Mouse (Mus musculus) inflammation-experienced regulatory T-cells, adult 6 months (primary cell): ENCODE measurements around the gene Ap1m2. TPM values are rescaled to one million over a fixed set of nuclear protein-coding genes. Genes with fewer than 3 reads are reported as not detected.
"Not testable (repeated sequence)": the region's sequence is repeated elsewhere in the genome, so short reads cannot be mapped to it uniquely, and the experiment has no call there.

Experiments
- ATAC-seq: one replicate; pipeline ENCODE4 v1.8.0; 2017
- polyA plus RNA-seq, 3 experiments: library from polyadenylated mRNA; unstranded; fragments of 100-300 nt; shearing (Covaris generic); gene quantifications; one replicate each; pipeline ENCODE4 v1.2.1; 2017

The Ap1m2 gene
- polyA plus RNA-seq, 3 experiments from 2014 or later: 0.36 to 1.0 (median 0.42) TPM

- no peak for ATAC-seq
Observed at GRCm38 (mm10) chr9:21327569-21327968, 15.4 kb upstream of the Ap1m2 start.

GRCm38 (mm10) chr9:21324269-21324668, 12.1 kb upstream of the Ap1m2 start:
- ATAC-seq: no peak

DNA sequence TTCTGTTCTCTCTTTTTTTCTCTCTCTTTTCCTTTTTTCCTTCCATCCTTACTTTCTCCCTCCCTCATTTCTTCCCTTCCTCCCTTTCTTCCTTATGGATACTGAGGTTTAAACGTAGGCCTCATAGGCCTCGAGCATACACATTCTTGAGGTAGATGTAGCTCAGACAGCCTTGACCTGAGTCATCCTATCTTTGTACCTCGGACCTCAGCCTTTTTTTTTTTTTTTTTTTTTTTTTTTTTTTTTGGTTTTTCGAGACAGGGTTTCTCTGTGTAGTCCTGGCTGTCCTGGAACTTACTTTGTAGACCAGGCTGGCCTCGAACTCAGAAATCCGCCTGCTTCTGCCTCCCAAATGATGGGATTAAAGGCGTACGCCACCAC, 10.8 kb upstream of the Ap1m2 start:
- not testable (repeated sequence) for ATAC-seq

DNA sequence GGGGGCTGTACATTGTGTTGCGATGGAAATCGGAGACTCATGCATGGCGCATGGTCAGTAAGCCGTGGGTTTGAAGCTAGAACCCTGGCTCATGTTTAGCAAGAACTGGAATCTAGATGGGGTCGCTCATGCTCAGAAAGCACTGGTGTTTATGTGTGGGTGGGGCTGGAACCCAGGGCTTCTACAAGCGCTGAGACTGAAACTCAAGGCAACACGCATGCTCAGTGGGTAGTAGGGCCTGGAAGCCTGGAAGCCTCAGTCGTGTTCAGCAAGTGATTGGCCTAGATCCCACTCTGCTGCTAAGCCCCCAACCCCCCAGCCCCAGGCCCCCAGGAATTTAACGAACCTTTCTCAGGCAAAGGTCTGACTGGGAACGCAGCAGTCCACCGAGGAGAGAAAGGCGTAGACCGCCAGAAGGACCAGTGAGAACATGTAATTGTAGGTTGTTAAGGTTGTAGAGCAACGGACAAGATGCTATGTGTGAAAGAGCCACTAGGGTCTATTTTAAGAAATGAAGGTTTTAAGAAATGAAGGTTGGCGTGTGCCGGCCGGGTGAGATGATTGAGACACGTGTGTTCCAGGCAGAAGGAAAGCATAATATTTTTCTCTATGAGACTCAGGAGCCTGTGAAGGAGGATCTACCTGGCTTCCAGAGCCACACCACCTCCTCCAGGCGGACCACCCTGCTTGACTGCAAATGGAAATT, 10.2 kb upstream of the Ap1m2 start:
- peak; percentile 20 for ATAC-seq

- ATAC-seq: peak; percentile 69
Observed at GRCm38 (mm10) chr9:21321513-21321835, 9.3 kb upstream of the Ap1m2 start.

- ATAC-seq: peak; percentile 47
Observed at GRCm38 (mm10) chr9:21320619-21321512, 8.7 kb upstream of the Ap1m2 start, which contains the start of gene Slc44a2. TSS of gene Slc44a2 (plus strand) at chr9:21320698.

DNA sequence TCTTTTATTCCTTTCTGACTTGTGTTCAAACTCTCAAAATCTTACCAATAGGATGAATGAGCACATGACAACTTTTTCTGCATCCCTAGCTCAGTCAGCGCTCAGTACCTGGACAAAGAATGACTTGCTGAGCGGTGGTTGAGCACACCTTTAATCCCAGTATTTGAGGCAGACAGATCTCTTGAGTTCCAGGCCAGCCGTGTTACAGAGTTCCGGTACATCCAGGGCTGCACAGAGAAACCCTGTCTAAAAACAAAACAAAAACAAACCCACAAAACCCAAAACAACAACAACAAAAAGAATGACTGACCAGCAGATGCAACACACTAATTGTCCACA, 8.1 kb upstream of the Ap1m2 start:
- ATAC-seq: peak; percentile 22

- ATAC-seq: no peak
Observed at GRCm38 (mm10) chr9:21319503-21319902, 7.4 kb upstream of the Ap1m2 start.

GRCm38 (mm10) chr9:21318792-21319191, 6.7 kb upstream of the Ap1m2 start:
- ATAC-seq: no peak

GRCm38 (mm10) chr9:21316696-21317095, 4.6 kb upstream of the Ap1m2 start:
- peak; percentile 53 for ATAC-seq

DNA sequence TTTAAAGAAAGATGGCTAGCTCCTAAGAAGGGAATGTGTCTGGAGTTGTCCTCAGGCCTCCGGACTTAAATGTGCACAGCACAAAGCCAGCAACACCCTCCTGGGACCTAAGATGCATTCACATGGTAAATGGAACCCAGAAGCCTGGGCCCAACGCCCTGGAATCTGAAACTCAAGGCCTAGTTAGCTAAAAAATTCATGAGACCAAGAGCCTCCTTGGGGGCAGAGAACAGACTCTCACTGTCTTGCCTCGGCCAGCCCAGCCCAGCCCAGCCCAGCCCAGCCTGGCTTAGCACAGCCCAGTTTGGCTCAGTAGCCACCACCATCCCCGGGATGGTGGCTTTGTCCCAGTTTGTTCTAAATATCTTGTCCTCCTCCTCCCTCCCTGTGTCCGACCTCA, 3.3 kb upstream of the Ap1m2 start:
- no peak for ATAC-seq

GRCm38 (mm10) chr9:21314367-21315140, 2.4 kb upstream of the Ap1m2 start:
- no peak for ATAC-seq

DNA sequence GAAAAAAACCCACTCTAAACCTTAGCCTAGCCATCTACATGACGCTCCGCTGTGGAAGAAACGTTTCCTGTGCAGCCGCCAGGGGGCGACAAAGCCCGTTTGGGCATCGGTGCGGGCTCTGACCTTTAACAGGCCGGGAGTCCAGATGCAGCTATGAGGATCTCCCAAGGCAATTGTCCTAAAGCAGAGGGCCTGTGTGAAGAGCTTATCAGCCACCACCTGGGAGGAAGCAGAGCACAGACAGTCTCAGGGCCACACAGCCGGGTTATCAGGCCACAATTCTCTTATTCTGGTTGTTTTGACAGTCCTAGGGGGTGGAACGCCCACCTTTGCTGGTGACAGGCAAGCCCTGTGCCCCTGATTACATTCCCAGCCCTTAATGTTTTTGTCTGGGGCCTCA, 1.3 kb upstream of the Ap1m2 start:
- ATAC-seq: peak; percentile 35

- no peak for ATAC-seq
Observed at GRCm38 (mm10) chr9:21311695-21312094, 442 bp downstream of the Ap1m2 start.

DNA sequence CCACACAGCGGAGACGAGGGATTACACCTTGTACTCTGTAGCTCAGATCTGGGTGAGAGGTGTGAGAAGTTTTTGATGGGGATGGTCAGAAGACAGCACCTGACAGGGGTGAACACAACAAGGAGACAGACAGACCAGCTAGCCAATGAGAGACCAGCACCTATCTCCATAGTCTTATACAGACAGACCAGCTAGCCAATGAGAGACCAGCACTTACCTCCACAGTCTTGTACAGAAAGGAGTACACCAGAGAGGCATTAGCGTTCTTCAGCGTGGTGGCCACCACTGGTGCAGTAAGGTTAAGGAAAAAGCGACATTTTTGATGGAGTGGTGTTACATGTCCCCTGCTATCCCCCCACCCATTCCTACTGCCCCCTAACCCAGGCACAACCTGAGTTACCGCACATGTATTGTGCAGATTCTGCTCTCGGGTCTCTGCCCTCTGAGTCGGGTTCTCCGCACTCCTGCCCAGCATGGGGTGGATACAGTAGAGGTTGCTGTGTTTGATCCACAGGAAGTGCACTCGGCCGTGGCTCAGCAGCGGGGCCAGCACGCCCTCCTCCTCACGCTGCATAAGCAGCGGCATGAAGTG, 2.9 kb downstream of the Ap1m2 start:
- peak; percentile 92 for ATAC-seq

- no peak for ATAC-seq
Observed at GRCm38 (mm10) chr9:21305065-21305464, 7.1 kb downstream of the Ap1m2 start.

DNA sequence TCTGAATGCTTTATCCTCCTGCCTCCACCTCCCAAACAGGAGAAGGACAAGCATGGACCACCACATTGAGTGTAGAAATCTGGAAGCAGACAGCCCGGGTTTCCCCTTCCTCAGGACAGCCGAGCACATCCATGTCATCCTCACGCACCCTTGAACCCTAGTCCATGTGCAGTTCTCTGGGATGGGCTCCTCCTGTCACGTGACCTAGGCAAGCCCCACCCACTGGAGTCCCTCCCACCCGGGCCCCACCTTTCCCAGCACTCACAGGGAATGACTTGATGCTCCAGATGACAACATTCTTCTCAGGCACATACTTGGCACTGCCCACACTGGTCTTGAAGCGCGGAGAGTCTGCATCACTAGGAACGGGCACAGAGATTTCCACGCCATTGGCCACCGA, 13.1 kb downstream of the Ap1m2 start:
- ATAC-seq: no peak

- no peak for ATAC-seq
Observed at GRCm38 (mm10) chr9:21292271-21292670, 19.9 kb downstream of the Ap1m2 start.

DNA sequence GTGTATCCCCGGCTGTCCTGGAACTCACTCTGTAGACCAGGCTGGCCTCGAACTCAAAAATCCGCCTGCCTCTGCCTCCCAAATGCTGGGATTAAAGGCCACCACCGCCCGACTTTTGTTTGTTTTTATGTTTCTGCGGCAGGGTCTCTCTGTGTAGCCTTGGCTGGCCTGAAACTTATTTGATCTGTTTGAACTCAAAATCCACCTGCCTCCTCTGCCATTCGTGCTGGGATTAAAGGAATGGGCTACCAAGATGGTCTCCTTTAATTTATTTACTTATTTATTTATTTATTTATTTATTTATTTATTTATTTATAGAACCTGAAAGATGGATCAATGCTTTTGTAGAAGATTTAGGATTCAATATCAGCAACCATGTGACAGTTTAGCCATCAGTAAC, 20.3 kb downstream of the Ap1m2 start:
- ATAC-seq: not testable (repeated sequence)

GRCm38 (mm10) chr9:21291022-21291787, 20.9 kb downstream of the Ap1m2 start, which contains the start of gene Cdkn2d:
TSS of gene Cdkn2d (minus strand) at chr9:21291407.
- peak; percentile 73 for ATAC-seq

- ATAC-seq: no peak
Observed at GRCm38 (mm10) chr9:21290589-21290988, 21.5 kb downstream of the Ap1m2 start.

- no peak for ATAC-seq
Observed at GRCm38 (mm10) chr9:21289337-21289671, 22.8 kb downstream of the Ap1m2 start.
